In the genomic region with DNA sequence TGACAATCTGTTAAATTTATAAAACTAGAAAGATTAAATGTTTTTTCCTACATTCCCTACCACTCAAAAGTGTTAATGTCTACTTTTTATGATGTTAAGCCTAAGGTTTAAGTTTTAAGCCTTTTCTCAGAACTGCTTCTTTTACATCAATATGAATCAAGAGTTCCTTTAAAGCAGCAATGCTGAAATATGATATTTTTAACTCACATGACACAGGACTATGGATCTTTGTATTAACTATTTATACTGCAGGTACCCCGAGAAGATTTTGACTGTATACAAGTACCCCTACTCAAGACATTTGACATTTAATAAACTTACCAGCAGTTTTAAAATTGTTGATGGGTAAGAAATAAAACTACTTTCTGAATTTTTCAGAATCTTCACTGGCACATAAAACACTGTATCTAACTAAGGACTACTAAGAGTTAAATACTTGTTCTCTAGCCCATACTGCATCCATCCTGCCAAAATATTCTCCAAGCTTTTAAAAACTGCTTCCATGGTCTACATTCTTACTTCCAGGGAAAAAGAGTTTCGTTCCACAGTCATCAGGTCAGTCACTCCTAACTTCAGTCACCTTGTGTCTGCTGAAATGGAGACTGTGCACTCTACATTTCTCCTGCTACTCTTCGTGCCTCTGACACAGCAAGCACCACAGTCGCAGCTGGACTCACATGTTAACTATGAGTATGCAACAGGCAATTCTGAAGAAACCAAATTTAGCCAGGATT, we compare ENCODE assay signal across 14 mouse cellular contexts. TPM values are rescaled to one million over a fixed set of nuclear protein-coding genes. Genes with fewer than 3 reads are reported as not detected.
A peak's percentile ranks its signal among the peaks of the same experiment; 100 is the strongest.
DNase-seq lines count a peak whose midpoint lies in the region; ATAC-seq and TF ChIP-seq lines count a peak whose summit lies in the region.
"Had no signal": no experiment of that assay in that cellular context is flagged by ENCODE, and none has a peak within 500 bp of the region (broad histone marks: within the 10 kb centered on the region; RNA-seq: fewer than 3 reads in every experiment).

No protein-coding gene starts in this region.

- no peaks in the 10 kb centered on the region for H3K27me3 ChIP-seq in embryonic facial prominence, embryonic 12.5 days
- H3K27me3 ChIP-seq in embryonic facial prominence, embryonic 10.5 days (replicated peaks; ENCODE audit: low read depth, poor library complexity, severe bottlenecking), result no peaks in the 10 kb centered on the region
- no peaks in the 10 kb centered on the region for H3K27me3 ChIP-seq in kidney, embryonic 15.5 days
- H3K27me3 ChIP-seq in limb, embryonic 14.5 days (ENCODE audit: control insufficient read depth, insufficient read depth, low read length), result no peaks in the 10 kb centered on the region

- no peak for TF ChIP-seq POLR2A in limb, embryonic 14.5 days (IDR thresholded peaks at IDR 0.05; ENCODE audit: borderline replicate concordance, extremely low read depth, insufficient read depth, insufficient read length)

- no peak for ATAC-seq in embryonic facial prominence, embryonic 12.5 days (ENCODE audit: insufficient number of reproducible peaks, insufficient read depth, low FRiP score, low TSS enrichment)
- no peak for ATAC-seq in kidney, embryonic 15.5 days (replicated peaks; ENCODE audit: low FRiP score)
- ATAC-seq in limb, embryonic 14.5 days (ENCODE audit: low FRiP score, low read depth), result peak; percentile 70
- ATAC-seq in CD4-positive, CD25-positive, alpha-beta regulatory T cell, adult 4 months, result no peak

- DNase-seq in embryonic facial prominence, embryonic 10.5 days (ENCODE audit: low spot score), result no peak
- DNase-seq in kidney, postnatal 25 days, result no peak
- DNase-seq in limb, embryonic 14.5 days (ENCODE audit: low spot score), result peak; percentile 61
- no peak for DNase-seq in urinary bladder, postnatal 10 days (ENCODE audit: low spot score)
- DNase-seq: adrenal gland, postnatal 14 days; cerebellum, postnatal 36 days; right cerebral cortex, postnatal 4 days had no signal

- H3K27ac ChIP-seq in embryonic facial prominence, embryonic 12.5 days, result peak overlapping the region; percentile 83
- H3K27ac ChIP-seq in embryonic facial prominence, embryonic 10.5 days (replicated peaks), result no peak overlapping the region
- no peak overlapping the region for H3K27ac ChIP-seq in kidney, embryonic 15.5 days
- H3K27ac ChIP-seq in brown adipose tissue, adult 24 weeks (replicated peaks; ENCODE audit: low read depth, low read length), result no peak overlapping the region
- H3K27ac ChIP-seq in limb, embryonic 14.5 days (replicated peaks; ENCODE audit: low read depth, low read length), result peak overlapping the region; percentile 85
- H3K27ac ChIP-seq: hindbrain, embryonic 14.5 days had no signal

- H3K4me3 ChIP-seq in embryonic facial prominence, embryonic 12.5 days, result peak overlapping the region; percentile 27
- H3K4me3 ChIP-seq in embryonic facial prominence, embryonic 10.5 days, result no peak overlapping the region
- H3K4me3 ChIP-seq in kidney, embryonic 15.5 days (replicated peaks), result peak overlapping the region; percentile 32
- peak overlapping the region; percentile 8; the same call in 1 of the 2 replicates for H3K4me3 ChIP-seq in brown adipose tissue, adult 24 weeks (ENCODE audit: insufficient read depth, low read depth, low read length)
- peak overlapping the region; percentile 40 for H3K4me3 ChIP-seq in limb, embryonic 14.5 days (replicated peaks; ENCODE audit: low read length)

- H3K4me1 ChIP-seq in embryonic facial prominence, embryonic 12.5 days, result 0 out of 2 replicates have a peak, but pooled peaks cover 3% of the 10 kb centered on the region
- no peaks in the 10 kb centered on the region for H3K4me1 ChIP-seq in embryonic facial prominence, embryonic 10.5 days
- H3K4me1 ChIP-seq in kidney, embryonic 15.5 days, result no peaks in the 10 kb centered on the region
- no peaks in the 10 kb centered on the region; the same call in 1 of the 2 replicates for H3K4me1 ChIP-seq in brown adipose tissue, adult 24 weeks (ENCODE audit: control insufficient read depth, insufficient read depth, insufficient read length, low read length)
- no peaks in the 10 kb centered on the region; the same call in 1 of the 2 replicates for H3K4me1 ChIP-seq in limb, embryonic 14.5 days (ENCODE audit: control insufficient read depth, insufficient read depth, low read length)

- WGBS in embryonic facial prominence, embryonic 12.5 days, result 43% methylated on average over 4 of the region's 4 CpGs
- 79% methylated on average over 4 of the region's 4 CpGs for WGBS in embryonic facial prominence, embryonic 10.5 days
- WGBS in kidney, embryonic 15.5 days, result 65% methylated on average over 4 of the region's 4 CpGs
- 34% methylated on average over 4 of the region's 4 CpGs for WGBS in limb, embryonic 14.5 days

- no peak overlapping the region for H3K9ac ChIP-seq in embryonic facial prominence, embryonic 12.5 days
- no peak overlapping the region for H3K9ac ChIP-seq in kidney, embryonic 15.5 days
- peak overlapping the region; percentile 50; the same call in 1 of the 2 replicates for H3K9ac ChIP-seq in limb, embryonic 14.5 days (ENCODE audit: low read depth, low read length, severe bottlenecking)
- H3K9ac ChIP-seq: hindbrain, embryonic 14.5 days had no signal

- H3K4me2 ChIP-seq in embryonic facial prominence, embryonic 12.5 days (replicated peaks), result peak overlapping the region; percentile 35
- H3K4me2 ChIP-seq in kidney, embryonic 15.5 days, result no peak overlapping the region; the same call in 1 of the 2 replicates
- peak overlapping the region; percentile 47 for H3K4me2 ChIP-seq in limb, embryonic 14.5 days (replicated peaks; ENCODE audit: low read depth, low read length, severe bottlenecking)
- H3K4me2 ChIP-seq: hindbrain, embryonic 14.5 days; liver, embryonic 11.5 days had no signal

- H3K9me3 ChIP-seq in embryonic facial prominence, embryonic 12.5 days, result no peaks in the 10 kb centered on the region
- H3K9me3 ChIP-seq in embryonic facial prominence, embryonic 10.5 days, result no peaks in the 10 kb centered on the region
- H3K9me3 ChIP-seq in kidney, embryonic 15.5 days (replicated peaks), result no peaks in the 10 kb centered on the region
- no peaks in the 10 kb centered on the region for H3K9me3 ChIP-seq in limb, embryonic 14.5 days (ENCODE audit: control insufficient read depth, low read length)

- H3K36me3 ChIP-seq in embryonic facial prominence, embryonic 12.5 days, result no peaks in the 10 kb centered on the region
- H3K36me3 ChIP-seq in embryonic facial prominence, embryonic 10.5 days (replicated peaks), result no peaks in the 10 kb centered on the region
- H3K36me3 ChIP-seq in kidney, embryonic 15.5 days, result no peaks in the 10 kb centered on the region
- H3K36me3 ChIP-seq in limb, embryonic 14.5 days (ENCODE audit: control insufficient read depth, insufficient read depth, low read length), result peaks cover 3% of the 10 kb centered on the region; the same call in 1 of the 2 replicates

RNA-seq across cellular contexts. Expression of a gene that starts 0.9 kb away (rescaled TPM):
- 56.6 and 64.5 TPM in 2 replicates for polyA plus RNA-seq in embryonic facial prominence, embryonic 12.5 days (2016; fragmentation: Nextera tagmentation; extraction: Ambion mirVana)
- polyA plus RNA-seq in embryonic facial prominence, embryonic 10.5 days (2016; fragmentation: Nextera tagmentation; extraction: Ambion mirVana), result 2.0 and 3.6 TPM in 2 replicates
- polyA plus RNA-seq in kidney, embryonic 15.5 days (2015; fragmentation: Nextera tagmentation; extraction: Ambion mirVana), result 54.4 and 58.9 TPM in 2 replicates
- polyA plus RNA-seq in brown adipose tissue, adult 24 weeks (2012; ENCODE audit: insufficient read depth, insufficient read length, missing spikeins), result 33.2 and 49.8 TPM in 2 replicates
- polyA plus RNA-seq in limb, embryonic 14.5 days (2012; rRNA removed), result 100 and 135 TPM in 2 replicates
- 275 and 276 TPM in 2 replicates for polyA plus RNA-seq in limb, embryonic 14.5 days (2014; fragmentation: Nextera tagmentation; extraction: Ambion mirVana)
- polyA plus RNA-seq in CD4-positive, CD25-positive, alpha-beta regulatory T cell, adult 4 months (2017; shearing (Covaris generic)), result under 1 TPM; 0.16 to 0.30 TPM

RNA-seq across cellular contexts. Expression of a gene that starts 26.5 kb away (rescaled TPM):
- 2.5 and 2.8 TPM in 2 replicates for polyA plus RNA-seq in embryonic facial prominence, embryonic 12.5 days (2016; fragmentation: Nextera tagmentation; extraction: Ambion mirVana)
- 1.2 TPM in 2 replicates for polyA plus RNA-seq in embryonic facial prominence, embryonic 10.5 days (2016; fragmentation: Nextera tagmentation; extraction: Ambion mirVana)
- 1.8 and 5.6 TPM in 2 replicates for polyA plus RNA-seq in kidney, embryonic 15.5 days (2015; fragmentation: Nextera tagmentation; extraction: Ambion mirVana)
- 0.96 and 1.1 TPM in 2 replicates for polyA plus RNA-seq in brown adipose tissue, adult 24 weeks (2012; ENCODE audit: insufficient read depth, insufficient read length, missing spikeins)
- polyA plus RNA-seq in limb, embryonic 14.5 days (2012; rRNA removed), result 4.1 and 5.4 TPM in 2 replicates
- polyA plus RNA-seq in limb, embryonic 14.5 days (2014; fragmentation: Nextera tagmentation; extraction: Ambion mirVana), result 7.8 and 8.5 TPM in 2 replicates
- polyA plus RNA-seq in CD4-positive, CD25-positive, alpha-beta regulatory T cell, adult 4 months (2017; shearing (Covaris generic)), result 1 to 10 TPM in 1 of 2 experiments, under 1 TPM in 1; 0.28 to 1.1 TPM
- polyA plus RNA-seq: large intestine, adult 2 months had no signal

RNA-seq across cellular contexts. Expression of a gene that starts 43.8 kb away (rescaled TPM):
- 26.9 and 29.2 TPM in 2 replicates for polyA plus RNA-seq in embryonic facial prominence, embryonic 12.5 days (2016; fragmentation: Nextera tagmentation; extraction: Ambion mirVana)
- 34.4 and 35.2 TPM in 2 replicates for polyA plus RNA-seq in embryonic facial prominence, embryonic 10.5 days (2016; fragmentation: Nextera tagmentation; extraction: Ambion mirVana)
- polyA plus RNA-seq in kidney, embryonic 15.5 days (2015; fragmentation: Nextera tagmentation; extraction: Ambion mirVana), result 28.0 and 30.0 TPM in 2 replicates
- polyA plus RNA-seq in brown adipose tissue, adult 24 weeks (2012; ENCODE audit: insufficient read depth, insufficient read length, missing spikeins), result 1.5 TPM in 1 of 2 replicates, not detected in the other
- polyA plus RNA-seq in limb, embryonic 14.5 days (2012; rRNA removed), result 5.9 and 9.8 TPM in 2 replicates
- 21.8 and 22.2 TPM in 2 replicates for polyA plus RNA-seq in limb, embryonic 14.5 days (2014; fragmentation: Nextera tagmentation; extraction: Ambion mirVana)
- polyA plus RNA-seq in CD4-positive, CD25-positive, alpha-beta regulatory T cell, adult 4 months (2017; shearing (Covaris generic)), result 1 to 10 TPM; 3.0 to 4.0 TPM

RNA-seq across cellular contexts. Expression of a gene that starts 44.1 kb away (rescaled TPM):
- polyA plus RNA-seq in embryonic facial prominence, embryonic 12.5 days (2016; fragmentation: Nextera tagmentation; extraction: Ambion mirVana), result 20.0 and 22.8 TPM in 2 replicates
- polyA plus RNA-seq in embryonic facial prominence, embryonic 10.5 days (2016; fragmentation: Nextera tagmentation; extraction: Ambion mirVana), result 21.7 and 24.2 TPM in 2 replicates
- 16.3 and 20.6 TPM in 2 replicates for polyA plus RNA-seq in kidney, embryonic 15.5 days (2015; fragmentation: Nextera tagmentation; extraction: Ambion mirVana)
- 7.8 and 10.3 TPM in 2 replicates for polyA plus RNA-seq in brown adipose tissue, adult 24 weeks (2012; ENCODE audit: insufficient read depth, insufficient read length, missing spikeins)
- 6.6 and 9.8 TPM in 2 replicates for polyA plus RNA-seq in limb, embryonic 14.5 days (2012; rRNA removed)
- 12.2 and 13.6 TPM in 2 replicates for polyA plus RNA-seq in limb, embryonic 14.5 days (2014; fragmentation: Nextera tagmentation; extraction: Ambion mirVana)
- polyA plus RNA-seq in CD4-positive, CD25-positive, alpha-beta regulatory T cell, adult 4 months (2017; shearing (Covaris generic)), result 10 to 100 TPM; 48.0 to 55.4 TPM

Comparison
In these comparisons a context has a peak if more than half of its experiments do, and no peak if none do; other contexts are left out.
1. H3K27ac ChIP-seq: peak in embryonic facial prominence, embryonic 12.5 days (single experiment) and limb, embryonic 14.5 days (single experiment); none in embryonic facial prominence, embryonic 10.5 days (single experiment), kidney, embryonic 15.5 days (single experiment) and brown adipose tissue, adult 24 weeks (single experiment).